Mouse (Mus musculus): ENCODE results near the gene Pus7l.

- TF ChIP-seq EP300 (IDR thresholded peaks at IDR 0.05; ENCODE audit: low read depth) (no peak), CTCF (IDR thresholded peaks at IDR 0.05; ENCODE audit: low read depth) (peak; percentile 93)
Observed at GRCm38 (mm10) chr15:94557442-94557841, 14.1 kb upstream of the Pus7l start.
